Mouse (Mus musculus) kidney, adult 2 months (tissue): ENCODE measurements at regions not wholly inside any gene's neighbourhood (a gene's known extent, or its start where the extent isn't known, plus 50 kb on each side); places are given as distances from the start of the nearest gene placed in this dataset.

Experiments
- CTCF ChIP-seq: fragments of 200-500 bp; conservative IDR thresholded peaks from 2 replicates; pipeline ENCODE4 v1.5.1; 2011; ENCODE audit warnings: low read depth, mild to moderate bottlenecking, control low read depth, low read length, moderate library complexity, mixed read lengths; ENCODE audit not compliant: insufficient read depth, insufficient read length
- POLR2A ChIP-seq: fragments of 200-500 bp; IDR thresholded peaks from one replicate; pipeline ENCODE4 v1.6.1; 2011; ENCODE audit warnings: low read depth, low read length, control low read depth

DNA sequence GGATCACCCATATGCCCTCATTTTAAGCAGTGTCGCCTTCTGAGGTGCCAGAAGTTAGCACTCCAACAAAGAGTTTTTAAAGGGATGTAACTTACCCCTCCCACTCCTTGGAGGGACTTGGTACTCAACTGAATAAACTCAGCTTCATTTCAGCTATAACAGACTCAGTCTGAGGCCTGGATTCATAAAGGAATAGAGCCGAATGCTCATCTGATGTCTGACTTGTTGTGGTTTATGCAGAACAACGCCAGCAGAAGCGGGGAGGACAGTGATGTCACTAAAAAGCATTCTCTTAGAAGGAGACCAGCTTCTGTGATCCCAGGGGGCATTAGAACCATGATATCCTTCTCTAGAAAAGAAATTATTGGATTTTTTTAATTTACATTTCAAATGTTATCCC, 409.0 kb upstream of the Jarid2 start:
- no peak for TF ChIP-seq POLR2A
- no peak for TF ChIP-seq CTCF
